Mouse (Mus musculus): ENCODE results near the gene Rbfox1. TPM values are rescaled to one million over a fixed set of nuclear protein-coding genes. Genes with fewer than 3 reads are reported as not detected.

The Rbfox1 gene
- polyA plus RNA-seq, 1 experiment from 2014 or later = 339 TPM

GRCm38 (mm10) chr16:6851393-6851792 is 966.2 kb downstream of the Rbfox1 start:
- H3K9ac ChIP-seq (replicated peaks; ENCODE audit: low read depth, low read length) = no peak overlapping the region
- 28% methylated on average over 9 of the region's 9 CpGs for WGBS
- H3K36me3 ChIP-seq (ENCODE audit: control insufficient read depth, insufficient read depth, low read length) = no peaks in the 10 kb centered on the region

GRCm38 (mm10) chr16:6853796-6854195 is 968.6 kb downstream of the Rbfox1 start:
- no peak for ATAC-seq (ENCODE audit: low read depth)
- no peak overlapping the region for H3K27ac ChIP-seq (ENCODE audit: low read depth, low read length)
- H3K4me3 ChIP-seq (ENCODE audit: low read depth, low read length) = no peak overlapping the region
- H3K9me3 ChIP-seq (ENCODE audit: control insufficient read depth, low read length) = no peaks in the 10 kb centered on the region
- no peaks in the 10 kb centered on the region for H3K27me3 ChIP-seq (ENCODE audit: control insufficient read depth, insufficient read depth, low read length)
- no peaks in the 10 kb centered on the region for H3K36me3 ChIP-seq (ENCODE audit: control insufficient read depth, insufficient read depth, low read length)
- no peak overlapping the region for H3K9ac ChIP-seq (replicated peaks; ENCODE audit: low read depth, low read length)
- H3K4me2 ChIP-seq (ENCODE audit: low read depth, low read length) = no peak overlapping the region
- H3K4me1 ChIP-seq (ENCODE audit: control insufficient read depth, insufficient read depth, low read length) = no peaks in the 10 kb centered on the region
- WGBS = 74% methylated on average over 2 of the region's 2 CpGs

More at GRCm38 (mm10) chr16:6851393-6851792, 966.2 kb downstream of the Rbfox1 start:
- Histone ChIP-seq H3K4me1 (ENCODE audit: control insufficient read depth, insufficient read depth, low read length) (no peaks in the 10 kb centered on the region), H3K27ac (ENCODE audit: low read depth, low read length) (no peak overlapping the region), H3K4me3 (ENCODE audit: low read depth, low read length) (no peak overlapping the region), H3K9me3 (ENCODE audit: control insufficient read depth, low read length) (no peaks in the 10 kb centered on the region), H3K27me3 (ENCODE audit: control insufficient read depth, insufficient read depth, low read length) (no peaks in the 10 kb centered on the region), H3K4me2 (ENCODE audit: low read depth, low read length) (no peak overlapping the region)
- no peak for ATAC-seq (ENCODE audit: low read depth)

DNA sequence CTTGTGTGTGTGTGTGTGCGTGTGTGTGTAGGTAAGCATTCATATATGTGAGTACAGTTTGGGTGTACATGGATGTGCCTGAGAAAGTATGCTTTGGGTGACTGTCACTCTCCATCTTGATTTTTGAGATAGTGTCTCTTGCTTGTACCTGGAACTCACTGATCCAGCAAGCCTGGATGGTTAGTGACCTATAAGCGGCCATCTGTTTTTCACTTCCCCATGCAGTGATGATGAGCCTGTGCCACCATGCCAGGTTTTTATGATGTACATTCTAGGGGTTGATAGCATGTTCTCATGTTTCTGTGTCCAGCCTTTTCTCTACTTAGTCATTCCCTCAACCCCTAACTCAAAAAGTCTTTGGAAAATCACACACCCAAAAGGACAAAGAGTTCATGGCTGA is 976.5 kb downstream of the Rbfox1 start:
- H3K27me3 ChIP-seq (ENCODE audit: control insufficient read depth, insufficient read depth, low read length) = no peaks in the 10 kb centered on the region
- ATAC-seq (ENCODE audit: low read depth) = no peak
- no peak overlapping the region for H3K9ac ChIP-seq (replicated peaks; ENCODE audit: low read depth, low read length)
- H3K4me2 ChIP-seq (ENCODE audit: low read depth, low read length) = no peak overlapping the region
- H3K4me3 ChIP-seq (ENCODE audit: low read depth, low read length) = no peak overlapping the region
- H3K27ac ChIP-seq (ENCODE audit: low read depth, low read length) = no peak overlapping the region
- H3K36me3 ChIP-seq (ENCODE audit: control insufficient read depth, insufficient read depth, low read length) = no peaks in the 10 kb centered on the region
- WGBS = 92% methylated on average over 2 of the region's 2 CpGs
- no peaks in the 10 kb centered on the region for H3K9me3 ChIP-seq (ENCODE audit: control insufficient read depth, low read length)
- no peaks in the 10 kb centered on the region for H3K4me1 ChIP-seq (ENCODE audit: control insufficient read depth, insufficient read depth, low read length)

- no peaks in the 10 kb centered on the region for H3K36me3 ChIP-seq (ENCODE audit: control insufficient read depth, insufficient read depth, low read length)
- H3K9ac ChIP-seq (replicated peaks; ENCODE audit: low read depth, low read length) = 0 out of 2 replicates have a peak overlapping the region, but pooled peaks have one; percentile 8
- H3K4me1 ChIP-seq (ENCODE audit: control insufficient read depth, insufficient read depth, low read length) = peaks cover 32% of the 10 kb centered on the region
- H3K9me3 ChIP-seq (ENCODE audit: control insufficient read depth, low read length) = no peaks in the 10 kb centered on the region
- peak; percentile 69; the same call in 1 of the 2 replicates for ATAC-seq (ENCODE audit: low read depth)
- H3K4me2 ChIP-seq (ENCODE audit: low read depth, low read length) = peak overlapping the region; percentile 1; the same call in 1 of the 2 replicates
- no peaks in the 10 kb centered on the region for H3K27me3 ChIP-seq (ENCODE audit: control insufficient read depth, insufficient read depth, low read length)
- peak overlapping the region; percentile 65 for H3K27ac ChIP-seq (ENCODE audit: low read depth, low read length)
- WGBS = 10% methylated on average over 12 of the region's 12 CpGs
- no peak overlapping the region for H3K4me3 ChIP-seq (ENCODE audit: low read depth, low read length)
Measured at GRCm38 (mm10) chr16:6882683-6883430, 997.7 kb downstream of the Rbfox1 start.

DNA sequence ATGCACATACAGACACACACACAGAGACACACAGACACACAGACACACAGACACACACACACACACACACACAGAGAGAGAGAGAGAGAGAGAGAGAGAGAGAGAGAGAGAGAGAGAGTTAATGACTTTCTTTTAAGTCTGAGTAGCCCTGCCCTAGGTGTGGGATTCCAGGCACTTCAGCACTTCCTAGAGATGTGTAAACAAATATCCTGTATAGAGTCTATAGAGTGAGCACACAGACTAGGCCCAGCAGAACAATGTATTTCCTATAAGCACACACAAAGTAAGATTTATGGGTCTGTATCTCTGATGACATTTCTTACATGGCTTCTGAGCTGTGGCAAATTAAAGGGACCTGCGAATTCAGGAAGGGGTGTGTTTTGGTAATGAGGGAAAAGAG is 998.6 kb downstream of the Rbfox1 start:
- no peaks in the 10 kb centered on the region for H3K9me3 ChIP-seq (ENCODE audit: control insufficient read depth, low read length)
- H3K27ac ChIP-seq (ENCODE audit: low read depth, low read length) = peak overlapping the region; percentile 65
- 0 out of 2 replicates have a peak, but pooled peaks have one; percentile 41 for ATAC-seq (ENCODE audit: low read depth)

DNA sequence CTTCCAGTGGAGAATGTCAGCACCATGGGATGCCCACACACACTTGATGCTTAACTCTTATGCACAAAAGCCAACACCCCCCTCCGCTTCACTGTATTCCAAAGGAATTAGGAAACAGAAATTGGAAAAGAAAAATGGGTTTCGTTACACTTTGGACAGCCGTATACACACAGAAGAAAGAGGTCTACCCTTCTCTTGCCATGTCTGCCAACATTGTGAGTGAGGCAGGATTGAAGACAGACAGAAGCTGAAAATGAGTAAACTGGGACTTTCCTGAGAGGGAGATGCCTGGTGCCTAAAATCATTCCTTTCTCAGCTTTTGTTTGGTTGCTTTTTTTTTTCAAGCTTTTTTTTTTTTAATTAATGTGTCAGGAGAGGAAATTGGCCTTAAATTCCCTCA is 1000.5 kb downstream of the Rbfox1 start:
- Histone ChIP-seq H3K9ac (replicated peaks; ENCODE audit: low read depth, low read length) (no peak overlapping the region), H3K9me3 (ENCODE audit: control insufficient read depth, low read length) (no peaks in the 10 kb centered on the region), H3K27me3 (ENCODE audit: control insufficient read depth, insufficient read depth, low read length) (no peaks in the 10 kb centered on the region), H3K4me2 (ENCODE audit: low read depth, low read length) (no peak overlapping the region), H3K4me3 (ENCODE audit: low read depth, low read length) (no peak overlapping the region), H3K4me1 (ENCODE audit: control insufficient read depth, insufficient read depth, low read length) (peaks cover 32% of the 10 kb centered on the region), H3K36me3 (ENCODE audit: control insufficient read depth, insufficient read depth, low read length) (no peaks in the 10 kb centered on the region), H3K27ac (ENCODE audit: low read depth, low read length) (no peak overlapping the region)
- 75% methylated on average over 3 of the region's 3 CpGs for WGBS
- no peak for ATAC-seq (ENCODE audit: low read depth)

More for the DNA sequence above, 998.6 kb downstream of the Rbfox1 start:
- no peak overlapping the region for H3K4me3 ChIP-seq (ENCODE audit: low read depth, low read length)
- no peaks in the 10 kb centered on the region for H3K36me3 ChIP-seq (ENCODE audit: control insufficient read depth, insufficient read depth, low read length)
- H3K27me3 ChIP-seq (ENCODE audit: control insufficient read depth, insufficient read depth, low read length) = no peaks in the 10 kb centered on the region
- H3K9ac ChIP-seq (replicated peaks; ENCODE audit: low read depth, low read length) = no peak overlapping the region
- WGBS = 15% methylated on average over 1 of the region's 1 CpGs
- no peak overlapping the region for H3K4me2 ChIP-seq (ENCODE audit: low read depth, low read length)
- peaks cover 32% of the 10 kb centered on the region for H3K4me1 ChIP-seq (ENCODE audit: control insufficient read depth, insufficient read depth, low read length)

DNA sequence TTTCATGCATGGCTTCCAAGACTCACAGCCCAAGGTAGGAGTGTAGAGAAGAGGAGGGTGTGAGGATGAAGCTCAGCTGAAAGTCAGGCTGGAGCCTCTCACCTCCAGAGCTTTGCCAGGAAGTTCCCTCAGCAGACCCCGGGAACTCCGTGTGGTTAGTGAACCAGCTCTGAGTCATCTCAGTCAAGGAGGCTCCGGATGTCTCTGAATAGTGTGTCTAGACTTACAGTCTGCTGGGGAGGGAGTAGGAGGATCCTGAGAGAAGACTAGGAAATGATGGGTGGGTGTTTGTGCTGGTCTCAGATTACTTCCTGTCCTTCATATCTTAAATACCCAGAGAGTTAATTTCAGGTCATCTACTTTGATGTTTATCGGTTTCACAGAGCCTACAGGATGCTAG is 1004.1 kb downstream of the Rbfox1 start:
- Histone ChIP-seq H3K9ac (replicated peaks; ENCODE audit: low read depth, low read length) (no peak overlapping the region), H3K9me3 (ENCODE audit: control insufficient read depth, low read length) (no peaks in the 10 kb centered on the region), H3K36me3 (ENCODE audit: control insufficient read depth, insufficient read depth, low read length) (no peaks in the 10 kb centered on the region), H3K27ac (ENCODE audit: low read depth, low read length) (no peak overlapping the region), H3K27me3 (ENCODE audit: control insufficient read depth, insufficient read depth, low read length) (no peaks in the 10 kb centered on the region), H3K4me2 (ENCODE audit: low read depth, low read length) (no peak overlapping the region), H3K4me3 (ENCODE audit: low read depth, low read length) (no peak overlapping the region), H3K4me1 (ENCODE audit: control insufficient read depth, insufficient read depth, low read length) (peaks cover 4% of the 10 kb centered on the region; the same call in 1 of the 2 replicates)
- 73% methylated on average over 4 of the region's 4 CpGs for WGBS
- no peak for ATAC-seq (ENCODE audit: low read depth)

- H3K4me1 ChIP-seq (ENCODE audit: control insufficient read depth, insufficient read depth, low read length) = no peaks in the 10 kb centered on the region
- H3K9ac ChIP-seq (replicated peaks; ENCODE audit: low read depth, low read length) = no peak overlapping the region
- H3K27ac ChIP-seq (ENCODE audit: low read depth, low read length) = 0 out of 2 replicates have a peak overlapping the region, but pooled peaks have one; percentile 12
- ATAC-seq (ENCODE audit: low read depth) = no peak
- no peak overlapping the region for H3K4me3 ChIP-seq (ENCODE audit: low read depth, low read length)
- H3K36me3 ChIP-seq (ENCODE audit: control insufficient read depth, insufficient read depth, low read length) = no peaks in the 10 kb centered on the region
- no peaks in the 10 kb centered on the region for H3K9me3 ChIP-seq (ENCODE audit: control insufficient read depth, low read length)
- WGBS = 41% methylated on average over 6 of the region's 6 CpGs
- H3K27me3 ChIP-seq (ENCODE audit: control insufficient read depth, insufficient read depth, low read length) = no peaks in the 10 kb centered on the region
- no peak overlapping the region for H3K4me2 ChIP-seq (ENCODE audit: low read depth, low read length)
Measured at GRCm38 (mm10) chr16:6897734-6898133, 1012.6 kb downstream of the Rbfox1 start.

DNA sequence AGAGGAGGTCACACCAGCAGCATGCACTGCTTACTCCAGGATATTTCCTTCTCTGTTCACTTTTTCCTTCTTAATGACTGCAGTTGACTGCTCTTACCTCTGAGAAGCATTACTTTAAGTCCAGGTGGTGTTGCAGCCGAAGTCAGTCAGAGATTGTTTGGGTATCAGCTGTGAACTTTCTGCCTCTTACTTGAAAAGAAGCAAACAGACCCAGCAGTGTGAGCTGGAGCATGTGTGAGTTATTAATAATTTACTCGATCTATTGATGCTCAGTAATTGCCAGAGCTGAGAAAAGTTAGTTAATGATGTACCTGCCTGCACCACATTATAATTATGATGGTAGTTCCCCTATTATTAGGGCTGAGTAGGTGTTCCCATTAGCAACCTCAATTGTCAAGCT is 1014.9 kb downstream of the Rbfox1 start:
- Histone ChIP-seq H3K4me1 (ENCODE audit: control insufficient read depth, insufficient read depth, low read length) (no peaks in the 10 kb centered on the region), H3K4me3 (ENCODE audit: low read depth, low read length) (no peak overlapping the region), H3K27me3 (ENCODE audit: control insufficient read depth, insufficient read depth, low read length) (no peaks in the 10 kb centered on the region), H3K27ac (ENCODE audit: low read depth, low read length) (no peak overlapping the region), H3K9me3 (ENCODE audit: control insufficient read depth, low read length) (no peaks in the 10 kb centered on the region), H3K4me2 (ENCODE audit: low read depth, low read length) (no peak overlapping the region), H3K36me3 (ENCODE audit: control insufficient read depth, insufficient read depth, low read length) (no peaks in the 10 kb centered on the region), H3K9ac (replicated peaks; ENCODE audit: low read depth, low read length) (no peak overlapping the region)
- 73% methylated on average over 2 of the region's 2 CpGs for WGBS
- no peak for ATAC-seq (ENCODE audit: low read depth)

All from neural tube, embryonic 14.5 days (tissue).